Mouse (Mus musculus): ENCODE measurements at regions not wholly inside any gene's neighbourhood (a gene's known extent, or its start where the extent isn't known, plus 50 kb on each side); places are given as distances from the start of the nearest gene placed in this dataset.

GRCm38 (mm10) chr14:88633771-88634170 lies 162.6 kb upstream of the Pcdh20 start:
- DNase-seq (ENCODE audit: low spot score) = no peak

GRCm38 (mm10) chr14:88595376-88595775 lies 124.2 kb upstream of the Pcdh20 start:
- no peak for DNase-seq (ENCODE audit: low spot score)

GRCm38 (mm10) chr14:88570053-88570452 lies 98.9 kb upstream of the Pcdh20 start:
- DNase-seq (ENCODE audit: low spot score) = peak; percentile 44

GRCm38 (mm10) chr14:88567566-88567965 lies 96.4 kb upstream of the Pcdh20 start:
- DNase-seq (ENCODE audit: low spot score) = peak; percentile 47

GRCm38 (mm10) chr14:88543601-88544000 lies 72.4 kb upstream of the Pcdh20 start:
- DNase-seq (ENCODE audit: low spot score) = no peak

GRCm38 (mm10) chr14:88542522-88542921 lies 71.3 kb upstream of the Pcdh20 start:
- DNase-seq (ENCODE audit: low spot score) = no peak

All from layer of hippocampus, adult 11-12 months (tissue).